Mouse (Mus musculus) embryonic facial prominence, embryonic 13.5 days (tissue): Measurements from ENCODE around the gene Htatsf1. TPM values are rescaled to one million over a fixed set of nuclear protein-coding genes. Genes with fewer than 3 reads are reported as not detected.
A peak's percentile ranks its signal among the peaks of the same experiment; 100 is the strongest.

Source experiments
- ATAC-seq: fragments of 200-750 bp; cut with Nextera tagmentation; 2 replicates; pipeline ENCODE4 v1.8.0; 2017; ENCODE audit warnings: low read depth; ENCODE audit not compliant: insufficient number of reproducible peaks, insufficient read depth, low FRiP score, low TSS enrichment
- H3K27ac ChIP-seq: fragments of 300-500 bp; sonication (generic); 2 replicates; pipeline ENCODE4 v1.5.1; 2015; ENCODE audit warnings: moderate library complexity, mild to moderate bottlenecking, inconsistent platforms
- H3K27me3 ChIP-seq: fragments of 300-500 bp; sonication (generic); 2 replicates; pipeline ENCODE4 v1.6.1; 2015; ENCODE audit warnings: mild to moderate bottlenecking, inconsistent platforms
- H3K36me3 ChIP-seq: fragments of 300-500 bp; sonication (generic); 2 replicates; pipeline ENCODE4 v1.6.1; 2015; ENCODE audit warnings: mild to moderate bottlenecking, inconsistent platforms
- H3K4me1 ChIP-seq: fragments of 300-500 bp; sonication (generic); 2 replicates; pipeline ENCODE4 v1.6.1; 2015; ENCODE audit warnings: inconsistent platforms
- H3K4me2 ChIP-seq: fragments of 300-500 bp; sonication (generic); 2 replicates; pipeline ENCODE4 v1.6.1; 2015; ENCODE audit warnings: moderate library complexity, mild to moderate bottlenecking, inconsistent platforms
- H3K4me3 ChIP-seq: fragments of 300-500 bp; sonication (generic); 2 replicates; pipeline ENCODE4 v1.5.1; 2015; ENCODE audit warnings: mild to moderate bottlenecking, inconsistent platforms
- H3K9ac ChIP-seq: fragments of 300-500 bp; sonication (generic); 2 replicates; pipeline ENCODE4 v1.6.1; 2015; ENCODE audit warnings: mild to moderate bottlenecking, inconsistent platforms
- H3K9me3 ChIP-seq: fragments of 300-500 bp; sonication (generic); 2 replicates; pipeline ENCODE4 v1.6.1; 2016; ENCODE audit warnings: inconsistent platforms
- WGBS: fragments of 180-500 bp; shearing (Covaris S2); methylation state at CpG from one replicate; pipeline ENCODE4 v1.1.7; 2015; ENCODE audit warnings: mixed read lengths; 5-methylcytosine and 5-hydroxymethylcytosine counted together
- polyA plus RNA-seq: library from polyadenylated mRNA; unstranded; fragments of >200 nt; fragmentation: Nextera tagmentation; extraction: Ambion mirVana; gene quantifications from 2 replicates; pipeline ENCODE4 v1.2.1, GENCODE M21; 2015

Htatsf1 gene
- polyA plus RNA-seq: 84.0 and 87.7 TPM in 2 replicates

- Histone ChIP-seq H3K4me3 (peak within 1 kb of the TSS; percentile 55), H3K27me3 (no peaks in the 10 kb centered on the region), H3K27ac (peak within 1 kb of the TSS; percentile 95), H3K9me3 (no peaks in the 10 kb centered on the region), H3K4me1 (no peaks in the 10 kb centered on the region), H3K36me3 (0 out of 2 replicates have a peak, but pooled peaks cover 4% of the 10 kb centered on the region), H3K9ac (peak within 1 kb of the TSS; percentile 75), H3K4me2 (peak within 1 kb of the TSS; percentile 60)
- ATAC-seq: peak; percentile 94
- WGBS: 25% methylated on average over 82 of the region's 85 CpGs
These were observed at the start of gene Htatsf1 for GRCm38 (mm10) chrX:57053174-57053992. Htatsf1 (plus strand) TSS chrX:57053583.

GRCm38 (mm10) chrX:57012891-57013290, 40.5 kb upstream of the Htatsf1 start:
- H3K4me2 ChIP-seq: no peak overlapping the region
- H3K9ac ChIP-seq: no peak overlapping the region
- no peak for ATAC-seq
- no peak overlapping the region for H3K27ac ChIP-seq
- no peaks in the 10 kb centered on the region for H3K4me1 ChIP-seq
- WGBS: 83% methylated on average over 2 of the region's 2 CpGs
- H3K36me3 ChIP-seq: no peaks in the 10 kb centered on the region
- H3K4me3 ChIP-seq: no peak overlapping the region
- no peaks in the 10 kb centered on the region for H3K9me3 ChIP-seq
- H3K27me3 ChIP-seq: no peaks in the 10 kb centered on the region

- no peak within 1 kb of the TSS for H3K9ac ChIP-seq
- no peaks in the 10 kb centered on the region for H3K27me3 ChIP-seq
- H3K27ac ChIP-seq: no peak within 1 kb of the TSS
- ATAC-seq: no peak
- H3K9me3 ChIP-seq: no peaks in the 10 kb centered on the region
- no peak within 1 kb of the TSS for H3K4me3 ChIP-seq
- no peak within 1 kb of the TSS for H3K4me2 ChIP-seq
- H3K4me1 ChIP-seq: no peaks in the 10 kb centered on the region
- H3K36me3 ChIP-seq: no peaks in the 10 kb centered on the region
- 79% methylated on average over 5 of the region's 5 CpGs for WGBS
These were observed 10.6 kb upstream of the Htatsf1 start, which contains the start of gene Brs3 for GRCm38 (mm10) chrX:57042774-57043173. Brs3 (plus strand) TSS chrX:57043074.

- no peak for ATAC-seq
- WGBS: 78% methylated on average over 6 of the region's 6 CpGs
- no peak overlapping the region for H3K27ac ChIP-seq
- no peak overlapping the region for H3K4me2 ChIP-seq
- no peaks in the 10 kb centered on the region for H3K36me3 ChIP-seq
- H3K4me1 ChIP-seq: no peaks in the 10 kb centered on the region
- H3K9ac ChIP-seq: no peak overlapping the region
- H3K4me3 ChIP-seq: no peak overlapping the region
- H3K9me3 ChIP-seq: no peaks in the 10 kb centered on the region
- no peaks in the 10 kb centered on the region for H3K27me3 ChIP-seq
These were observed 9.5 kb upstream of the Htatsf1 start for GRCm38 (mm10) chrX:57043869-57044268.

GRCm38 (mm10) chrX:57052848-57053173, 572 bp upstream of the Htatsf1 start:
- ATAC-seq: peak; percentile 75

GRCm38 (mm10) chrX:57053993-57054385, 606 bp downstream of the Htatsf1 start:
- Histone ChIP-seq H3K4me3 (peak overlapping the region; percentile 55), H3K27ac (peak overlapping the region; percentile 95; the same call in 1 of the 2 replicates), H3K4me1 (no peaks in the 10 kb centered on the region), H3K9ac (peak overlapping the region; percentile 75), H3K9me3 (no peaks in the 10 kb centered on the region), H3K36me3 (0 out of 2 replicates have a peak, but pooled peaks cover 4% of the 10 kb centered on the region), H3K4me2 (peak overlapping the region; percentile 60), H3K27me3 (no peaks in the 10 kb centered on the region)
- WGBS: 34% methylated on average over 11 of the region's 11 CpGs
- 0 out of 2 replicates have a peak, but pooled peaks have one; percentile 35 for ATAC-seq

More at GRCm38 (mm10) chrX:57052848-57053173, 572 bp upstream of the Htatsf1 start:
- H3K27ac ChIP-seq: peak overlapping the region; percentile 95
- H3K4me3 ChIP-seq: peak overlapping the region; percentile 55
- no peaks in the 10 kb centered on the region for H3K4me1 ChIP-seq
- H3K36me3 ChIP-seq: 0 out of 2 replicates have a peak, but pooled peaks cover 4% of the 10 kb centered on the region
- H3K9me3 ChIP-seq: no peaks in the 10 kb centered on the region
- no peak overlapping the region for H3K9ac ChIP-seq
- WGBS: 22% methylated on average over 4 of the region's 4 CpGs
- no peaks in the 10 kb centered on the region for H3K27me3 ChIP-seq
- peak overlapping the region; percentile 50 for H3K4me2 ChIP-seq

- no peaks in the 10 kb centered on the region for H3K4me1 ChIP-seq
- no peaks in the 10 kb centered on the region for H3K9me3 ChIP-seq
- H3K4me2 ChIP-seq: no peak overlapping the region
- no peaks in the 10 kb centered on the region for H3K27me3 ChIP-seq
- ATAC-seq: no peak
- no peak overlapping the region for H3K27ac ChIP-seq
- H3K4me3 ChIP-seq: no peak overlapping the region
- 79% methylated on average over 5 of the region's 5 CpGs for WGBS
- no peak overlapping the region for H3K9ac ChIP-seq
- no peaks in the 10 kb centered on the region for H3K36me3 ChIP-seq
These were observed 28.1 kb downstream of the Htatsf1 start for GRCm38 (mm10) chrX:57081496-57081895.

GRCm38 (mm10) chrX:57087806-57088205, 34.4 kb downstream of the Htatsf1 start, which contains the start of gene Vgll1:
Vgll1 (plus strand) TSS chrX:57088106.
- no peaks in the 10 kb centered on the region for H3K4me1 ChIP-seq
- no peak within 1 kb of the TSS for H3K4me2 ChIP-seq
- no peak within 1 kb of the TSS for H3K4me3 ChIP-seq
- no peaks in the 10 kb centered on the region for H3K9me3 ChIP-seq
- WGBS: 63% methylated on average over 4 of the region's 4 CpGs
- H3K27me3 ChIP-seq: no peaks in the 10 kb centered on the region
- no peak within 1 kb of the TSS for H3K27ac ChIP-seq
- ATAC-seq: no peak
- H3K9ac ChIP-seq: no peak within 1 kb of the TSS
- no peaks in the 10 kb centered on the region for H3K36me3 ChIP-seq

GRCm38 (mm10) chrX:57103415-57103814, 50.0 kb downstream of the Htatsf1 start:
- H3K4me1 ChIP-seq: no peaks in the 10 kb centered on the region
- no peaks in the 10 kb centered on the region for H3K36me3 ChIP-seq
- H3K9ac ChIP-seq: no peak overlapping the region
- ATAC-seq: no peak
- H3K27ac ChIP-seq: no peak overlapping the region
- H3K4me3 ChIP-seq: no peak overlapping the region
- no peaks in the 10 kb centered on the region for H3K27me3 ChIP-seq
- no peaks in the 10 kb centered on the region for H3K9me3 ChIP-seq
- 67% methylated on average over 1 of the region's 1 CpGs for WGBS
- H3K4me2 ChIP-seq: no peak overlapping the region

- 83% methylated on average over 3 of the region's 3 CpGs for WGBS
- no peak overlapping the region for H3K4me2 ChIP-seq
- no peaks in the 10 kb centered on the region for H3K4me1 ChIP-seq
- no peak for ATAC-seq
- no peak overlapping the region for H3K27ac ChIP-seq
- no peak overlapping the region for H3K9ac ChIP-seq
- H3K36me3 ChIP-seq: no peaks in the 10 kb centered on the region
- H3K4me3 ChIP-seq: no peak overlapping the region
- no peaks in the 10 kb centered on the region for H3K9me3 ChIP-seq
- H3K27me3 ChIP-seq: no peaks in the 10 kb centered on the region
These were observed 53.6 kb downstream of the Htatsf1 start for GRCm38 (mm10) chrX:57106956-57107355.
